Mouse (Mus musculus): ENCODE measurements around the gene Vmn1r233. TPM values are rescaled to one million over a fixed set of nuclear protein-coding genes. Genes with fewer than 3 reads are reported as not detected.

Vmn1r233 gene
- polyA plus RNA-seq, 1 experiment, result not detected

GRCm38 (mm10) chr17:20965421-20965820 is 30.8 kb downstream of the Vmn1r233 start:
- Histone ChIP-seq H3K36me3 (ENCODE audit: control insufficient read depth, insufficient read depth, low read length) (peaks cover 78% of the 10 kb centered on the region), H3K4me1 (ENCODE audit: control insufficient read depth, insufficient read depth, insufficient read length, low read length) (no peaks in the 10 kb centered on the region), H3K4me3 (ENCODE audit: low read depth, low read length) (no peak overlapping the region), H3K27ac (ENCODE audit: insufficient read depth, low read depth, low read length) (no peak overlapping the region), H3K27me3 (ENCODE audit: control insufficient read depth, insufficient read depth, low read length) (no peaks in the 10 kb centered on the region)
- WGBS, result 90% methylated on average over 4 of the region's 4 CpGs
- TF ChIP-seq POLR2A (IDR thresholded peaks at IDR 0.05; ENCODE audit: low read depth, low read length) (no peak), CTCF (IDR thresholded peaks at IDR 0.05; ENCODE audit: extremely low read depth, insufficient read length, insufficient replicate concordance, low read depth, low read length) (no peak)

GRCm38 (mm10) chr17:20960386-20960785 is 35.9 kb downstream of the Vmn1r233 start:
- 91% methylated on average over 5 of the region's 5 CpGs for WGBS
- no peak for TF ChIP-seq CTCF (IDR thresholded peaks at IDR 0.05; ENCODE audit: extremely low read depth, insufficient read length, insufficient replicate concordance, low read depth, low read length)
- TF ChIP-seq POLR2A (IDR thresholded peaks at IDR 0.05; ENCODE audit: low read depth, low read length), result no peak
- Histone ChIP-seq H3K27ac (ENCODE audit: insufficient read depth, low read depth, low read length) (no peak overlapping the region), H3K27me3 (ENCODE audit: control insufficient read depth, insufficient read depth, low read length) (no peaks in the 10 kb centered on the region), H3K4me1 (ENCODE audit: control insufficient read depth, insufficient read depth, insufficient read length, low read length) (no peaks in the 10 kb centered on the region), H3K36me3 (ENCODE audit: control insufficient read depth, insufficient read depth, low read length) (peaks cover 90% of the 10 kb centered on the region), H3K4me3 (ENCODE audit: low read depth, low read length) (no peak overlapping the region)

- Histone ChIP-seq H3K4me3 (ENCODE audit: low read depth, low read length) (no peak overlapping the region), H3K27ac (ENCODE audit: insufficient read depth, low read depth, low read length) (no peak overlapping the region), H3K27me3 (ENCODE audit: control insufficient read depth, insufficient read depth, low read length) (no peaks in the 10 kb centered on the region), H3K36me3 (ENCODE audit: control insufficient read depth, insufficient read depth, low read length) (peaks cover 8% of the 10 kb centered on the region), H3K4me1 (ENCODE audit: control insufficient read depth, insufficient read depth, insufficient read length, low read length) (peaks cover 9% of the 10 kb centered on the region; the same call in 1 of the 2 replicates)
- no peak for TF ChIP-seq CTCF (IDR thresholded peaks at IDR 0.05; ENCODE audit: extremely low read depth, insufficient read length, insufficient replicate concordance, low read depth, low read length)
- TF ChIP-seq POLR2A (IDR thresholded peaks at IDR 0.05; ENCODE audit: low read depth, low read length), result no peak
Measured at GRCm38 (mm10) chr17:20946636-20947035, 49.6 kb downstream of the Vmn1r233 start.

- TF ChIP-seq CTCF (IDR thresholded peaks at IDR 0.05; ENCODE audit: extremely low read depth, insufficient read length, insufficient replicate concordance, low read depth, low read length), result no peak
- TF ChIP-seq POLR2A (IDR thresholded peaks at IDR 0.05; ENCODE audit: low read depth, low read length), result no peak
- under 1% methylated on average over 13 of the region's 13 CpGs for WGBS
- no peaks in the 10 kb centered on the region for H3K27me3 ChIP-seq (ENCODE audit: control insufficient read depth, insufficient read depth, low read length)
Measured at GRCm38 (mm10) chr17:20946026-20946565, 50.2 kb downstream of the Vmn1r233 start.

GRCm38 (mm10) chr17:20944985-20945891 is 51.0 kb downstream of the Vmn1r233 start, which contains the start of gene Ppp2r1a:
Ppp2r1a (plus strand) TSS chr17:20945311.
- H3K4me3 ChIP-seq (ENCODE audit: low read depth, low read length), result peak within 1 kb of the TSS; percentile 86
- H3K27me3 ChIP-seq (ENCODE audit: control insufficient read depth, insufficient read depth, low read length), result no peaks in the 10 kb centered on the region
- TF ChIP-seq CTCF (IDR thresholded peaks at IDR 0.05; ENCODE audit: extremely low read depth, insufficient read length, insufficient replicate concordance, low read depth, low read length) (no peak), POLR2A (IDR thresholded peaks at IDR 0.05; ENCODE audit: low read depth, low read length) (peak; percentile 50; the same call in 1 of the 2 replicates)
- peak within 1 kb of the TSS; percentile 97 for H3K27ac ChIP-seq (ENCODE audit: insufficient read depth, low read depth, low read length)
- under 1% methylated on average over 69 of the region's 69 CpGs for WGBS
- no peaks in the 10 kb centered on the region for H3K36me3 ChIP-seq (ENCODE audit: control insufficient read depth, insufficient read depth, low read length)
- H3K4me1 ChIP-seq (ENCODE audit: control insufficient read depth, insufficient read depth, insufficient read length, low read length), result peaks cover 9% of the 10 kb centered on the region; the same call in 1 of the 2 replicates

More at GRCm38 (mm10) chr17:20946026-20946565, 50.2 kb downstream of the Vmn1r233 start:
- Histone ChIP-seq H3K36me3 (ENCODE audit: control insufficient read depth, insufficient read depth, low read length) (peaks cover 4% of the 10 kb centered on the region; the same call in 1 of the 2 replicates), H3K27ac (ENCODE audit: insufficient read depth, low read depth, low read length) (peak overlapping the region; percentile 97; the same call in 1 of the 2 replicates), H3K4me1 (ENCODE audit: control insufficient read depth, insufficient read depth, insufficient read length, low read length) (peaks cover 9% of the 10 kb centered on the region; the same call in 1 of the 2 replicates), H3K4me3 (ENCODE audit: low read depth, low read length) (peak overlapping the region; percentile 86)

GRCm38 (mm10) chr17:20944226-20944625 is 52.0 kb downstream of the Vmn1r233 start:
- H3K36me3 ChIP-seq (ENCODE audit: control insufficient read depth, insufficient read depth, low read length), result no peaks in the 10 kb centered on the region
- H3K27me3 ChIP-seq (ENCODE audit: control insufficient read depth, insufficient read depth, low read length), result no peaks in the 10 kb centered on the region
- H3K4me3 ChIP-seq (ENCODE audit: low read depth, low read length), result peak overlapping the region; percentile 64
- no peak overlapping the region for H3K27ac ChIP-seq (ENCODE audit: insufficient read depth, low read depth, low read length)
- peaks cover 9% of the 10 kb centered on the region; the same call in 1 of the 2 replicates for H3K4me1 ChIP-seq (ENCODE audit: control insufficient read depth, insufficient read depth, insufficient read length, low read length)
- WGBS, result 28% methylated on average over 3 of the region's 3 CpGs
- no peak for TF ChIP-seq POLR2A (IDR thresholded peaks at IDR 0.05; ENCODE audit: low read depth, low read length)
- TF ChIP-seq CTCF (IDR thresholded peaks at IDR 0.05; ENCODE audit: extremely low read depth, insufficient read length, insufficient replicate concordance, low read depth, low read length), result no peak

Other genes with a start within 250 kb of the Vmn1r233 start
- not detected in 2 replicates for gene Vmn1r228, start 210.3 kb downstream of the Vmn1r233 start, polyA plus RNA-seq (2012; rRNA removed)
- gene Vmn1r229, start 184.9 kb downstream of the Vmn1r233 start, polyA plus RNA-seq (2012; rRNA removed), result not detected in 2 replicates
- gene Vmn1r230, start 156.0 kb downstream of the Vmn1r233 start, polyA plus RNA-seq (2012; rRNA removed), result not detected in 2 replicates
- not detected in 2 replicates for gene Vmn1r231, start 91.4 kb downstream of the Vmn1r233 start, polyA plus RNA-seq (2012; rRNA removed)
- gene Vmn1r232, start 76.8 kb downstream of the Vmn1r233 start, polyA plus RNA-seq (2012; rRNA removed), result not detected in 2 replicates
- gene Ppp2r1a, start 51.2 kb downstream of the Vmn1r233 start, polyA plus RNA-seq (2012; rRNA removed), result 75.4 and 113 TPM in 2 replicates
- 0.33 and 0.89 TPM in 2 replicates for gene Zfp160, start 12.4 kb upstream of the Vmn1r233 start, polyA plus RNA-seq (2012; rRNA removed)
- not detected in 2 replicates for gene Vmn1r234, start 229.6 kb upstream of the Vmn1r233 start, polyA plus RNA-seq (2012; rRNA removed)

Data from small intestine, adult 2 months (tissue).